In genomic region chr17:45586449-45586837, GRCm38 (mm10) we compare ENCODE assay signal across 11 mouse cellular contexts. TPM values are rescaled to one million over a fixed set of nuclear protein-coding genes. Genes with fewer than 3 reads are reported as not detected.
DNase-seq lines count a peak whose midpoint lies in the region; ATAC-seq and TF ChIP-seq lines count a peak whose summit lies in the region.
"Had no signal": no experiment of that assay in that cellular context is flagged by ENCODE, and none has a peak within 500 bp of the region (broad histone marks: within the 10 kb centered on the region; RNA-seq: fewer than 3 reads in every experiment).

No protein-coding gene starts in this region.

- H3K9ac ChIP-seq in lung, embryonic 14.5 days = no peak overlapping the region

- H3K9me3 ChIP-seq in lung, embryonic 14.5 days (ENCODE audit: low read depth, low read length) = no peaks in the 10 kb centered on the region

- TF ChIP-seq CTCF in lung, embryonic 14.5 days (IDR thresholded peaks at IDR 0.05; ENCODE audit: low read depth) = peak; percentile 55

- H3K27ac ChIP-seq in lung, embryonic 14.5 days (ENCODE audit: low read depth) = peak overlapping the region; percentile 83; the same call in 1 of the 2 replicates

- peak; percentile 70 to 78 for DNase-seq in cerebellum, postnatal 10 days
- DNase-seq in cerebellum, adult 11-12 months = no peak
- no peak for DNase-seq in lung, embryonic 14.5 days
- no peak for DNase-seq in lung, adult 18-20 months
- peak; percentile 94 for DNase-seq in ZHBTc4 (ENCODE audit: low read depth, low spot score)
- peak; percentile 41 for DNase-seq in naive thymus-derived CD4-positive, alpha-beta T cell, adult 2 months (ENCODE audit: low read depth)
- DNase-seq in left cerebral cortex, postnatal 25 days (ENCODE audit: low spot score in 2 of 2) = no peak
- no peak for DNase-seq in urinary bladder, postnatal 10 days (ENCODE audit: low spot score)

- peaks cover 34% of the 10 kb centered on the region for H3K36me3 ChIP-seq in lung, embryonic 14.5 days (ENCODE audit: insufficient read depth)

- no peaks in the 10 kb centered on the region for H3K27me3 ChIP-seq in lung, embryonic 14.5 days (ENCODE audit: insufficient read depth, low read length)

- 97% methylated on average over 3 of the region's 3 CpGs for WGBS in lung, embryonic 14.5 days

- ATAC-seq in lung, embryonic 14.5 days (ENCODE audit: insufficient read depth) = no peak

- H3K4me3 ChIP-seq in lung, embryonic 14.5 days (ENCODE audit: low read depth, low read length) = no peak overlapping the region
- H3K4me3 ChIP-seq: myocyte had no signal

- peaks cover 15% of the 10 kb centered on the region for H3K4me1 ChIP-seq in lung, embryonic 14.5 days (ENCODE audit: insufficient read depth)

- H3K4me2 ChIP-seq in lung, embryonic 14.5 days = no peak overlapping the region

- intact Hi-C loops in left cerebral cortex, postnatal 25 days (cut with DNase I) = no loop called here

RNA-seq across cellular contexts. Expression of gene Slc29a1, which starts 13.0 kb away (rescaled TPM):
- polyA plus RNA-seq in lung, embryonic 14.5 days (2014; fragmentation: Nextera tagmentation; extraction: Ambion mirVana) = 75.4 and 82.2 TPM in 2 replicates
- 10 to 100 TPM; 16.8 to 18.8 TPM for total RNA-seq in left cerebral cortex, postnatal 25 days (2021)

RNA-seq across cellular contexts. Expression of gene Hsp90ab1, which starts 13.4 kb away (rescaled TPM):
- 1,512 and 1,564 TPM in 2 replicates for polyA plus RNA-seq in lung, embryonic 14.5 days (2014; fragmentation: Nextera tagmentation; extraction: Ambion mirVana)
- total RNA-seq in left cerebral cortex, postnatal 25 days (2021) = 1,000 to 10,000 TPM; 1,565 to 1,601 TPM

RNA-seq across cellular contexts. Expression of gene Mymx, which starts 15.5 kb away (rescaled TPM):
- polyA plus RNA-seq in lung, embryonic 14.5 days (2014; fragmentation: Nextera tagmentation; extraction: Ambion mirVana) = not detected in 2 replicates
- not detected for total RNA-seq in left cerebral cortex, postnatal 25 days (2021)
- total RNA-seq: left cerebral cortex, postnatal 36 days had no signal
- polyA plus RNA-seq: gonadal fat pad, adult 2 months had no signal

RNA-seq across cellular contexts. Expression of gene Slc35b2, which starts 22.8 kb away (rescaled TPM):
- 130 and 137 TPM in 2 replicates for polyA plus RNA-seq in lung, embryonic 14.5 days (2014; fragmentation: Nextera tagmentation; extraction: Ambion mirVana)
- 10 to 100 TPM; 30.3 to 32.2 TPM for total RNA-seq in left cerebral cortex, postnatal 25 days (2021)

RNA-seq across cellular contexts. Expression of gene Nfkbie, which starts 30.9 kb away (rescaled TPM):
- polyA plus RNA-seq in lung, embryonic 14.5 days (2014; fragmentation: Nextera tagmentation; extraction: Ambion mirVana) = 2.3 and 3.1 TPM in 2 replicates
- total RNA-seq in left cerebral cortex, postnatal 25 days (2021) = 1 to 10 TPM; 1.6 to 2.0 TPM

Comparison
In these comparisons a context has a peak if more than half of its experiments do, and no peak if none do; other contexts are left out.
1. DNase-seq: peak in cerebellum, postnatal 10 days (2 of 2), ZHBTc4 (single experiment) and naive thymus-derived CD4-positive, alpha-beta T cell, adult 2 months (single experiment); none in cerebellum, adult 11-12 months (single experiment), lung, embryonic 14.5 days (single experiment), lung, adult 18-20 months (0 of 2), left cerebral cortex, postnatal 25 days (0 of 2) and urinary bladder, postnatal 10 days (single experiment).